Mouse (Mus musculus): ENCODE measurements around the gene Rwdd2b. TPM values are rescaled to one million over a fixed set of nuclear protein-coding genes. Genes with fewer than 3 reads are reported as not detected.

The Rwdd2b gene
- polyA plus RNA-seq, 1 experiment from 2014 or later: 7.7 TPM

Other genes with a start within 250 kb of the Rwdd2b start
- 21.0 to 35.2 TPM (median 31.8 TPM) in 3 replicates for gene N6amt1, start 86.4 kb downstream of the Rwdd2b start, polyA plus RNA-seq (2018)
- gene Ltn1, start 8.0 kb downstream of the Rwdd2b start, polyA plus RNA-seq (2018): 9.2 to 17.3 TPM (median 11.8 TPM) in 3 replicates
- 37.7 to 90.8 TPM (median 40.3 TPM) in 3 replicates for gene Usp16, start 14.1 kb upstream of the Rwdd2b start, polyA plus RNA-seq (2018)
- gene Cct8, start 55.3 kb upstream of the Rwdd2b start, polyA plus RNA-seq (2018): 108 to 198 TPM (median 124 TPM) in 3 replicates
- gene Map3k7cl, start 112.8 kb upstream of the Rwdd2b start, polyA plus RNA-seq (2018): not detected in 3 replicates